Mouse (Mus musculus): ENCODE measurements around the gene Arhgef3.

- TF ChIP-seq CTCF (IDR thresholded peaks at IDR 0.05; ENCODE audit: low read depth) (no peak), EP300 (IDR thresholded peaks at IDR 0.05; ENCODE audit: low read depth) (no peak)
Observed at GRCm38 (mm10) chr14:27383321-27383830, 268.7 kb downstream of the Arhgef3 start.
